ENCODE assay signal across 8 mouse cellular contexts in the genomic region with DNA sequence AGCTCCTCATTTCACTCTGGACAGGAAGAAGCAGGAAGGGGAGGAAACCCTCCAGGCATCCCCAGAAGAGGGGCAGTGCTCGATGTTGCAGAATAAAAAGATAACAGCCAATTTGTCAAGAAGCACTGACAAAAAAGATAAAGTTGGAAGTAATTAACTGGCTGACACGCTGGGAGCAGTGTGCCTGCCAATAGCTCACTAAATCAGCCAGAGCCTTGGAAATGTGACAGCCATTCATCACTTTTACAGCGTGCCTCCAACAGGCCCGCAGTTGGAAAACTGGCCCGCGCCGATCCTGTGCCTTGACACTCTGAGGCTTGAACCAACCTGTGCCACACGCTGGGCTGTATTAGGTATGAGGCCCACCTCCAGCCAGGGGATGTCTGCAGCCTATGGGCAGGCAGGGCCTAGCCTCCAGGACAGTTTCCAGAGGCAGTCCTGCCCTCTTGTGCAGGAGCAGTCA. TPM values are rescaled to one million over a fixed set of nuclear protein-coding genes. Genes with fewer than 3 reads are reported as not detected.
DNase-seq lines count a peak whose midpoint lies in the region; ATAC-seq and TF ChIP-seq lines count a peak whose summit lies in the region.

No protein-coding gene starts in this region.

- WGBS in forebrain, embryonic 15.5 days: 32% methylated on average over 8 of the region's 8 CpGs
- 85% methylated on average over 8 of the region's 8 CpGs for WGBS in forebrain, embryonic 11.5 days
- WGBS in forebrain, postnatal 0 days: 23% methylated on average over 8 of the region's 8 CpGs
- 7% methylated on average over 8 of the region's 8 CpGs for WGBS in kidney, embryonic 14.5 days
- whole genome bisulfite sequencing in lung, embryonic 15.5 days: 33% methylated on average over 8 of the region's 8 CpGs
- 42% methylated on average over 8 of the region's 8 CpGs for WGBS in intestine, postnatal 0 days

- H3K4me2 ChIP-seq in forebrain, embryonic 15.5 days (replicated peaks): no peak overlapping the region
- H3K4me2 ChIP-seq in forebrain, embryonic 11.5 days (ENCODE audit: low read depth, low read length, severe bottlenecking): no peak overlapping the region
- no peak overlapping the region for H3K4me2 ChIP-seq in forebrain, postnatal 0 days (ENCODE audit: low read depth)
- H3K4me2 ChIP-seq in kidney, embryonic 14.5 days (replicated peaks; ENCODE audit: low read depth, low read length): no peak overlapping the region
- no peak overlapping the region for H3K4me2 ChIP-seq in lung, embryonic 15.5 days
- H3K4me2 ChIP-seq in intestine, postnatal 0 days (replicated peaks; ENCODE audit: low read depth): no peak overlapping the region

- peaks cover 35% of the 10 kb centered on the region for H3K36me3 ChIP-seq in forebrain, embryonic 15.5 days
- peaks cover 4% of the 10 kb centered on the region for H3K36me3 ChIP-seq in forebrain, embryonic 11.5 days (ENCODE audit: control insufficient read depth, insufficient read depth, low read length)
- H3K36me3 ChIP-seq in forebrain, postnatal 0 days (ENCODE audit: insufficient read depth): peaks cover 43% of the 10 kb centered on the region
- H3K36me3 ChIP-seq in kidney, embryonic 14.5 days (ENCODE audit: control insufficient read depth, insufficient read depth, low read length): peaks cover 24% of the 10 kb centered on the region
- peaks cover 24% of the 10 kb centered on the region for H3K36me3 ChIP-seq in lung, embryonic 15.5 days
- peaks cover 36% of the 10 kb centered on the region for H3K36me3 ChIP-seq in intestine, postnatal 0 days (ENCODE audit: control insufficient read depth, insufficient read depth)

- no peaks in the 10 kb centered on the region for H3K27me3 ChIP-seq in forebrain, embryonic 15.5 days
- no peaks in the 10 kb centered on the region for H3K27me3 ChIP-seq in forebrain, embryonic 11.5 days (ENCODE audit: control insufficient read depth, insufficient read depth, low read length)
- no peaks in the 10 kb centered on the region for H3K27me3 ChIP-seq in forebrain, postnatal 0 days (ENCODE audit: insufficient read depth, low read length)
- no peaks in the 10 kb centered on the region for H3K27me3 ChIP-seq in kidney, embryonic 14.5 days (ENCODE audit: control insufficient read depth, insufficient read depth, low read length)
- H3K27me3 ChIP-seq in lung, embryonic 15.5 days: no peaks in the 10 kb centered on the region
- H3K27me3 ChIP-seq in intestine, postnatal 0 days (replicated peaks; ENCODE audit: control insufficient read depth, insufficient read depth, low read length): no peaks in the 10 kb centered on the region

- TF ChIP-seq CTCF in forebrain, postnatal 0 days (IDR thresholded peaks at IDR 0.05; ENCODE audit: low read depth): no peak
- no peak for TF ChIP-seq CTCF in intestine, postnatal 0 days (IDR thresholded peaks at IDR 0.05; ENCODE audit: low read depth)

- no peaks in the 10 kb centered on the region for H3K9me3 ChIP-seq in forebrain, embryonic 15.5 days
- no peaks in the 10 kb centered on the region for H3K9me3 ChIP-seq in forebrain, embryonic 11.5 days (ENCODE audit: control insufficient read depth, low read length)
- no peaks in the 10 kb centered on the region for H3K9me3 ChIP-seq in forebrain, postnatal 0 days (ENCODE audit: low read length)
- no peaks in the 10 kb centered on the region for H3K9me3 ChIP-seq in kidney, embryonic 14.5 days (ENCODE audit: control insufficient read depth, low read length)
- H3K9me3 ChIP-seq in lung, embryonic 15.5 days: no peaks in the 10 kb centered on the region
- H3K9me3 ChIP-seq in intestine, postnatal 0 days (ENCODE audit: control insufficient read depth): no peaks in the 10 kb centered on the region

- DNase-seq in forebrain, embryonic 11.5 days (ENCODE audit: low spot score): no peak
- DNase-seq in adipocyte (ENCODE audit: low spot score): peak; percentile 78
- peak; percentile 82 for DNase-seq in forebrain, postnatal 0 days
- DNase-seq in spleen, adult 18-20 months: no peak

- peak; percentile 83 for ATAC-seq in forebrain, embryonic 15.5 days (replicated peaks)
- ATAC-seq in forebrain, embryonic 11.5 days (replicated peaks; ENCODE audit: low FRiP score): no peak
- ATAC-seq in forebrain, postnatal 0 days: peak; percentile 85
- peak; percentile 61; the same call in 1 of the 2 replicates for ATAC-seq in kidney, embryonic 14.5 days (ENCODE audit: low FRiP score, low TSS enrichment)
- ATAC-seq in lung, embryonic 15.5 days (ENCODE audit: borderline replicate concordance, extremely low read depth, low FRiP score, low TSS enrichment): peak; percentile 68
- no peak for ATAC-seq in intestine, postnatal 0 days

- H3K4me1 ChIP-seq in forebrain, embryonic 15.5 days: peaks cover 14% of the 10 kb centered on the region
- H3K4me1 ChIP-seq in forebrain, embryonic 11.5 days (replicated peaks; ENCODE audit: control insufficient read depth, insufficient read depth, low read length): no peaks in the 10 kb centered on the region
- H3K4me1 ChIP-seq in forebrain, postnatal 0 days (ENCODE audit: insufficient read depth): 0 out of 2 replicates have a peak, but pooled peaks cover 2% of the 10 kb centered on the region
- H3K4me1 ChIP-seq in kidney, embryonic 14.5 days (ENCODE audit: control insufficient read depth, insufficient read depth, low read length): peaks cover 11% of the 10 kb centered on the region
- H3K4me1 ChIP-seq in lung, embryonic 15.5 days: no peaks in the 10 kb centered on the region
- H3K4me1 ChIP-seq in intestine, postnatal 0 days (replicated peaks; ENCODE audit: control insufficient read depth, insufficient read depth, low read length): no peaks in the 10 kb centered on the region

- peak overlapping the region; percentile 80 for H3K27ac ChIP-seq in forebrain, embryonic 15.5 days (replicated peaks)
- H3K27ac ChIP-seq in forebrain, embryonic 11.5 days (ENCODE audit: low read depth, low read length): no peak overlapping the region
- peak overlapping the region; percentile 57 for H3K27ac ChIP-seq in forebrain, postnatal 0 days (ENCODE audit: low read depth, low read length)
- H3K27ac ChIP-seq in kidney, embryonic 14.5 days (ENCODE audit: low read depth, low read length): no peak overlapping the region
- no peak overlapping the region for H3K27ac ChIP-seq in lung, embryonic 15.5 days
- H3K27ac ChIP-seq in intestine, postnatal 0 days (ENCODE audit: low read depth, low read length): no peak overlapping the region

- H3K9ac ChIP-seq in forebrain, embryonic 15.5 days (replicated peaks): no peak overlapping the region
- H3K9ac ChIP-seq in forebrain, embryonic 11.5 days (ENCODE audit: low read length): no peak overlapping the region
- H3K9ac ChIP-seq in forebrain, postnatal 0 days: no peak overlapping the region
- no peak overlapping the region for H3K9ac ChIP-seq in kidney, embryonic 14.5 days (ENCODE audit: low read depth, low read length)
- no peak overlapping the region for H3K9ac ChIP-seq in lung, embryonic 15.5 days
- H3K9ac ChIP-seq in intestine, postnatal 0 days (ENCODE audit: low read depth, low read length): no peak overlapping the region

- H3K4me3 ChIP-seq in forebrain, embryonic 15.5 days: no peak overlapping the region
- H3K4me3 ChIP-seq in forebrain, embryonic 11.5 days (ENCODE audit: low read depth, low read length): no peak overlapping the region
- no peak overlapping the region for H3K4me3 ChIP-seq in forebrain, postnatal 0 days (ENCODE audit: low read depth, low read length)
- H3K4me3 ChIP-seq in kidney, embryonic 14.5 days (ENCODE audit: low read length): no peak overlapping the region
- H3K4me3 ChIP-seq in lung, embryonic 15.5 days: no peak overlapping the region
- H3K4me3 ChIP-seq in intestine, postnatal 0 days (ENCODE audit: low read depth, low read length): no peak overlapping the region

RNA-seq across cellular contexts. Expression of gene Angptl7, which starts 4.3 kb away (rescaled TPM):
- 0.33 and 0.38 TPM in 2 replicates for polyA plus RNA-seq in forebrain, embryonic 15.5 days (2015; fragmentation: Nextera tagmentation; extraction: Ambion mirVana)
- polyA plus RNA-seq in forebrain, embryonic 11.5 days (2014; fragmentation: Nextera tagmentation; extraction: Ambion mirVana): 0.20 and 0.47 TPM in 2 replicates
- 0.52 TPM in 1 of 2 replicates, not detected in the other for total RNA-seq in forebrain, postnatal 0 days (2014; rRNA removed)
- polyA plus RNA-seq in forebrain, postnatal 0 days (2015; fragmentation: Nextera tagmentation; extraction: Ambion mirVana): 0.21 and 0.33 TPM in 2 replicates
- polyA plus RNA-seq in kidney, embryonic 14.5 days (2014; fragmentation: Nextera tagmentation; extraction: Ambion mirVana): 0.54 and 1.4 TPM in 2 replicates
- polyA plus RNA-seq in lung, embryonic 15.5 days (2015; fragmentation: Nextera tagmentation; extraction: Ambion mirVana): 1.8 and 3.7 TPM in 2 replicates
- polyA plus RNA-seq in intestine, postnatal 0 days (2015; fragmentation: Nextera tagmentation; extraction: Ambion mirVana): 0.44 and 0.59 TPM in 2 replicates

RNA-seq across cellular contexts. Expression of gene Exosc10, which starts 53.7 kb away (rescaled TPM):
- polyA plus RNA-seq in forebrain, embryonic 15.5 days (2015; fragmentation: Nextera tagmentation; extraction: Ambion mirVana): 93.1 and 97.5 TPM in 2 replicates
- polyA plus RNA-seq in forebrain, embryonic 11.5 days (2014; fragmentation: Nextera tagmentation; extraction: Ambion mirVana): 99.1 and 108 TPM in 2 replicates
- 70.4 and 80.0 TPM in 2 replicates for total RNA-seq in forebrain, postnatal 0 days (2014; rRNA removed)
- 75.3 and 76.8 TPM in 2 replicates for polyA plus RNA-seq in forebrain, postnatal 0 days (2015; fragmentation: Nextera tagmentation; extraction: Ambion mirVana)
- polyA plus RNA-seq in kidney, embryonic 14.5 days (2014; fragmentation: Nextera tagmentation; extraction: Ambion mirVana): 65.7 and 101 TPM in 2 replicates
- polyA plus RNA-seq in lung, embryonic 15.5 days (2015; fragmentation: Nextera tagmentation; extraction: Ambion mirVana): 92.3 and 93.8 TPM in 2 replicates
- 21.1 and 22.4 TPM in 2 replicates for polyA plus RNA-seq in intestine, postnatal 0 days (2015; fragmentation: Nextera tagmentation; extraction: Ambion mirVana)

RNA-seq across cellular contexts. Expression of gene Mtor, which starts 56.1 kb away (rescaled TPM):
- 22.6 and 25.1 TPM in 2 replicates for polyA plus RNA-seq in forebrain, embryonic 15.5 days (2015; fragmentation: Nextera tagmentation; extraction: Ambion mirVana)
- polyA plus RNA-seq in forebrain, embryonic 11.5 days (2014; fragmentation: Nextera tagmentation; extraction: Ambion mirVana): 30.6 and 37.6 TPM in 2 replicates
- 35.2 and 43.6 TPM in 2 replicates for total RNA-seq in forebrain, postnatal 0 days (2014; rRNA removed)
- 27.7 and 28.0 TPM in 2 replicates for polyA plus RNA-seq in forebrain, postnatal 0 days (2015; fragmentation: Nextera tagmentation; extraction: Ambion mirVana)
- polyA plus RNA-seq in kidney, embryonic 14.5 days (2014; fragmentation: Nextera tagmentation; extraction: Ambion mirVana): 22.2 and 27.2 TPM in 2 replicates
- polyA plus RNA-seq in lung, embryonic 15.5 days (2015; fragmentation: Nextera tagmentation; extraction: Ambion mirVana): 13.7 and 13.8 TPM in 2 replicates
- 12.7 and 14.3 TPM in 2 replicates for polyA plus RNA-seq in intestine, postnatal 0 days (2015; fragmentation: Nextera tagmentation; extraction: Ambion mirVana)

RNA-seq across cellular contexts. Expression of gene Ubiad1, which starts 60.0 kb away (rescaled TPM):
- polyA plus RNA-seq in forebrain, embryonic 15.5 days (2015; fragmentation: Nextera tagmentation; extraction: Ambion mirVana): 18.4 and 19.0 TPM in 2 replicates
- 17.0 and 19.6 TPM in 2 replicates for polyA plus RNA-seq in forebrain, embryonic 11.5 days (2014; fragmentation: Nextera tagmentation; extraction: Ambion mirVana)
- total RNA-seq in forebrain, postnatal 0 days (2014; rRNA removed): 13.6 and 18.7 TPM in 2 replicates
- 11.7 and 12.2 TPM in 2 replicates for polyA plus RNA-seq in forebrain, postnatal 0 days (2015; fragmentation: Nextera tagmentation; extraction: Ambion mirVana)
- 13.4 and 18.6 TPM in 2 replicates for polyA plus RNA-seq in kidney, embryonic 14.5 days (2014; fragmentation: Nextera tagmentation; extraction: Ambion mirVana)
- 22.4 and 25.5 TPM in 2 replicates for polyA plus RNA-seq in lung, embryonic 15.5 days (2015; fragmentation: Nextera tagmentation; extraction: Ambion mirVana)
- polyA plus RNA-seq in intestine, postnatal 0 days (2015; fragmentation: Nextera tagmentation; extraction: Ambion mirVana): 9.4 and 9.9 TPM in 2 replicates

Comparison
In these comparisons a context has a peak if more than half of its experiments do, and no peak if none do; other contexts are left out.
1. ATAC-seq: peak in forebrain, embryonic 15.5 days (single experiment), forebrain, postnatal 0 days (single experiment), kidney, embryonic 14.5 days (single experiment) and lung, embryonic 15.5 days (single experiment); none in forebrain, embryonic 11.5 days (single experiment) and intestine, postnatal 0 days (single experiment).
2. H3K27ac ChIP-seq: peak in forebrain, embryonic 15.5 days (single experiment) and forebrain, postnatal 0 days (single experiment); none in forebrain, embryonic 11.5 days (single experiment), kidney, embryonic 14.5 days (single experiment), lung, embryonic 15.5 days (single experiment) and intestine, postnatal 0 days (single experiment).
3. DNase-seq: peak in adipocyte (single experiment) and forebrain, postnatal 0 days (single experiment); none in forebrain, embryonic 11.5 days (single experiment) and spleen, adult 18-20 months (0 of 2).